Mouse (Mus musculus) kidney, adult 8-10 months (tissue): ENCODE data around the gene Plxnb3.
"Not testable (repeated sequence)": the region's sequence is repeated elsewhere in the genome, so short reads cannot be mapped to it uniquely, and the experiment has no call there.

Source experiments
- DNase-seq, 2 experiments: peaks; one replicate each; pipeline ENCODE4 v3.0.0; 2022

Gene Plxnb3

GRCm38 (mm10) chrX:73756334-73757140 lies at the start of gene Plxnb3:
Plxnb3 (plus strand) TSS chrX:73757090.
- no peak for DNase-seq

- DNase-seq = peak; percentile 40 to 51
Measured at GRCm38 (mm10) chrX:73715476-73716108, 41.3 kb upstream of the Plxnb3 start.

- peak; percentile 96 to 97 for DNase-seq
Measured at GRCm38 (mm10) chrX:73716109-73716661, 40.7 kb upstream of the Plxnb3 start, which contains the start of the genes Bcap31 and Abcd1. Bcap31 (minus strand) TSS chrX:73716175. Abcd1 (plus strand) TSS chrX:73716597.

GRCm38 (mm10) chrX:73716709-73717545 lies 40.0 kb upstream of the Plxnb3 start:
- no peak for DNase-seq

GRCm38 (mm10) chrX:73717667-73718066 lies 39.2 kb upstream of the Plxnb3 start:
- DNase-seq = peak in 1 of 2 experiments; percentile 7

- no peak for DNase-seq
Measured at GRCm38 (mm10) chrX:73718271-73718670, 38.6 kb upstream of the Plxnb3 start.

- DNase-seq = peak; percentile 22 to 43
Measured at GRCm38 (mm10) chrX:73718686-73719362, 38.1 kb upstream of the Plxnb3 start.

GRCm38 (mm10) chrX:73730908-73731307 lies 26.0 kb upstream of the Plxnb3 start:
- no peak for DNase-seq

- DNase-seq = no peak
Measured at GRCm38 (mm10) chrX:73738155-73738554, 18.7 kb upstream of the Plxnb3 start.

- no peak for DNase-seq
Measured at GRCm38 (mm10) chrX:73739151-73739550, 17.7 kb upstream of the Plxnb3 start.

- DNase-seq = not testable (repeated sequence)
Measured at GRCm38 (mm10) chrX:73739841-73740240, 17.0 kb upstream of the Plxnb3 start.

- DNase-seq = no peak
Measured at GRCm38 (mm10) chrX:73744774-73745481, 12.0 kb upstream of the Plxnb3 start.

- no peak for DNase-seq
Measured at GRCm38 (mm10) chrX:73748977-73749376, 7.9 kb upstream of the Plxnb3 start.

GRCm38 (mm10) chrX:73758611-73759290 lies 1.9 kb downstream of the Plxnb3 start:
- DNase-seq = no peak

GRCm38 (mm10) chrX:73765311-73765710 lies 8.4 kb downstream of the Plxnb3 start:
- peak; percentile 48 to 50 for DNase-seq

GRCm38 (mm10) chrX:73767267-73767666 lies 10.4 kb downstream of the Plxnb3 start:
- no peak for DNase-seq

GRCm38 (mm10) chrX:73774168-73774760 lies 17.4 kb downstream of the Plxnb3 start, which contains the start of gene Srpk3:
Srpk3 (plus strand) TSS chrX:73774405.
- no peak for DNase-seq

- DNase-seq = no peak
Measured at GRCm38 (mm10) chrX:73774802-73775483, 18.1 kb downstream of the Plxnb3 start.

GRCm38 (mm10) chrX:73782227-73782626 lies 25.3 kb downstream of the Plxnb3 start:
- DNase-seq = no peak

- peak in 1 of 2 experiments; percentile 37 for DNase-seq
Measured at GRCm38 (mm10) chrX:73785666-73786065, 28.8 kb downstream of the Plxnb3 start.
